Mouse (Mus musculus) layer of hippocampus, postnatal 25 days (tissue): Measurements from ENCODE around the gene Spsb1. TPM values are rescaled to one million over a fixed set of nuclear protein-coding genes. Genes with fewer than 3 reads are reported as not detected.

Experiments used
- DNase-seq, 2 experiments: peaks; one replicate each; pipeline ENCODE4 v3.0.0; 2022; ENCODE audit warnings: mixed read lengths in 2 of 2, low spot score in 1 of 2; ENCODE audit errors: extremely low spot score in 1 of 2
- total RNA-seq, 2 experiments: library from RNA; stranded (reverse); gene quantifications; 2 replicates each; pipeline ENCODE4 v1.2.3; 2021

Gene Spsb1
- total RNA-seq, 2 experiments from 2014 or later, result 23.8 to 25.5 TPM

GRCm38 (mm10) chr4:149986671-149987417 lies 32.0 kb upstream of the Spsb1 start:
- DNase-seq, result no peak

- DNase-seq, result no peak
Observed at GRCm38 (mm10) chr4:149983921-149984645, 29.2 kb upstream of the Spsb1 start.

DNA sequence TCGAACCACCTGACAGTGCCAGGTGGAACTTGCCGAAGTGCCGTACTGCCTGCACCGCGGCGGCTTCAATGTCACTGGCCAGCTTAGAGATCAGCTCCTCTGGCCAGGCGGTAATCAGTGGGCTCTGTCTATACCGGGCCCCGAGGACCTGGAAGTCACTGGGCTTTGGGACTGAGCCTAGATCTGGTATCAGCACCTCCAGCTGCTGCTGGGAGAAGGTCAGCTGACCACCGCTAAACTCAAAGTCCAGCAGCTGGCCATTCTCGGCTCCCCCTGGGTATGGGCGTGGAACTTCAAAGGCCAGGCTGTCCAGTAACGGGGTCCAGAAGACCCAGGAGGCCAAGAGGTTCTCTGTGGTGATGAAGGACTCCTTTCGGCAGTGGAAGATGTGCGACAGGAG lies 27.3 kb upstream of the Spsb1 start:
- no peak for DNase-seq

GRCm38 (mm10) chr4:149979819-149980308 lies 25.0 kb upstream of the Spsb1 start:
- DNase-seq, result peak; percentile 86 to 91

- DNase-seq, result no peak
Observed at GRCm38 (mm10) chr4:149978820-149979219, 24.0 kb upstream of the Spsb1 start.

DNA sequence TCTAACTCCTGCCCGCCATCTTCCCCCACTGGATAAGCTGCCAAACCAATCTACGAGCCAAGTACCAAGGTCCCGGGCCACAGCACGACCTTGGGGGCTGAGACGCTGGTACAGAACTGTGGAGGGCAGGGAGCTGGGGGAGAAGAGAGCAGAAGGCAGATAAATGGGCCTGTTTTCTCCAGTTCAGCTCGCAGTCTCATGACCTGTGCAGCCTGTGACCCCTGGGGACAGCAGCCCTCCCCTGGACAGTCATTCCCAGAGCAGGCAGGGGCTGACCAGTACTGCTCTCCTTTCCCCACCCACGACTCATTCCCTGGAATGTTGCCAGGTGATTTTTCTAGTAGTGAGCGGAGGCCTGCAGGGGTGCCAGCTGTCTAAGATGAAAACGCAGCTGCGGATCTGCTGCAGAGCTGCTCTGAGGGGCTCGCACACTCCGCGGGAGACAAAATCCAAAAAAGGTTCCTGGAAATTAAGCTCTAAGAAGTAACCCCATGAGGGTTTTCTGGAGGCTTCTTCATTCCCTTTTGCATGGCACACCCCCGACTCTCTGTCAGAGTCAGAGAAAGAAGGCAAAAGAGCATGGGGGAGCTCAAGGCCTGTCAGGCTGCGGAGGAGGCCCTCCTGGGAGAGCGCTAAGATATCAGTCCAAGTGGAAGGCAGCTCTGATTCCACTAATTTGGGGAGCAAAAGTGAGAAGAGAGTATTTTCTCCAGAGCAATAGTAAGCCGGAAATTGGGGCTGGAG lies 23.1 kb upstream of the Spsb1 start:
- no peak for DNase-seq

- no peak for DNase-seq
Observed at GRCm38 (mm10) chr4:149977181-149977580, 22.3 kb upstream of the Spsb1 start.

DNA sequence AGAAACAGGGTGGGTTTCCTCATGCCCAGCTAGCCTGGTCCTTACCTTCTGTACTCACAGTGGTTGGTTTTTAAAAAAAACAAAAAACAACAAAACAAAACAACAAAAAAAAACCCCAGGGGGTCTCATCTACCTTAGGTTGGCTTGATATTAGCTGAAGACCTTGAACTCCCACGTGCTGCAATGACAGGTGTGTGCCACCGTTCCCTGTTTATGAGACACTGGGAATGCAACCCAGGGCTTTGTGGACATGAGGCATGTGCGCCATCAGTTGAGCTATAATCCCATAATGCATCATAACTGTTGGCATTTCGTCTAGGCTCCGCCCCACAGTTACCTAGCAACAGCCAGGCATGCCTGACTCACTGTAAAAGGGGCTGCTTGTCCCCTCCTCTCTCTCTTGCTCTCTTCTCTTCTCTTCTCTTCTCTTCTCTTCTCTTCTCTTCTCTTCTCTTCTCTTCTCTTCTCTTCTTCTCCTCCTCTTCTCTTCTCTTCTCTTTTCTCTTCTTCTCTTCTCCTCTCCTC lies 20.9 kb upstream of the Spsb1 start:
- no peak for DNase-seq

DNA sequence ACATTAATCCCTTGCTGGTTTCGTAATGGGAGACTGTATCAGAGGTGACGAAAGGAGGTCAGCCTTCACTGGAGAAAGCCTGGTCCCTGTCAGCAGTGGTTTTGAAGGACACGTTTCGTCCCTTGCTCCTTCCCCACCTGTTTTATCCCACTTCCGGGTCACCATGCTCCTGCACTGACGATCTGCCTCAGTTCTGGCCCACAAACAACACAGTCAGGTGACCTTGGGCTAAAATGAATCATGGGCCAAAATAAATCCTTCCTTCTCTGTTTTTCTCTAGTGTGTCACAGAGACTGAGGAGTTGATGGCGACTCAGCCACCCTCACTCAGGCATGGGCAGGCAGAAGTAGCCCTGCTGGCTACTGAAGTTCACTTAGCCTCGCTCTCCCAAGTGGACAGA lies 20.4 kb upstream of the Spsb1 start:
- no peak for DNase-seq

DNA sequence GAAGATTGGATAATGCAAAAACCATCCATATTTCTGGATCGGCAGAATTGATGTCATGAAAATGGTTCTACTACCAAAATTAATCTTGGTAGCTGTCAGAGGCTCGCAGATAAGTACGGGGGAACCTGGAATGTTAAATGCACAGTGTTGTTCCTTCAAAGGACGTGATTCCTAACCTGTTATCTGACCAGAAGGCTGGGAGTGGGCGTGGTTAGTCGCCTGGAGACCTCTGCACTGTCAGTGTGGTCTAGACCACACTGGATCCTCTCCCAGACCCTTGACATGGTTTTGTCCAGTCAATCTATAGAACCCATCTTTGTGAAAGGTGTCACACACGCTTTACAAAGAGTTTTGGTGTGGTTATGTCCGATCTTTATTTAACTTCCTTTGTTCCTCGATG lies 16.6 kb upstream of the Spsb1 start:
- DNase-seq, result no peak

GRCm38 (mm10) chr4:149968526-149968925 lies 13.7 kb upstream of the Spsb1 start:
- no peak for DNase-seq

DNA sequence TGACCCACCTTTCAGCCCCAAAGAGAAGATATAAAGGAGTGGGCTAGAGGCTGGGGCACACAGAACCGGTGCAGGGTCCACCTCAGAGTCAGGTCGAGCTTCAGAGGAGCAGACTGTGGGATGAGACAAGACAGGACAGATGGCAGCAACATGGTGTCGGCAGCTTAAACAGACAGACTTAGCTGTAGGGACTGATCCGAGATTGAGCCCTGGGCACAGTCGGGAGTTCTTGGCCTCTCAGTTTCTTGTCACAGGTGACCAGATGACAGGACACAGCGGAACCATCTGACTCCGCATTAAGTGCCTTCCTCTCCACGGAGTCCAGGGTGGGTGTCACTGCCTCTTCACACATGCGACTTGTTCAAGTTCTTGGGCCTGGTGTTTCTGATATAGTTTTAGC lies 12.1 kb upstream of the Spsb1 start:
- DNase-seq, result no peak

GRCm38 (mm10) chr4:149966252-149966651 lies 11.4 kb upstream of the Spsb1 start:
- no peak for DNase-seq

DNA sequence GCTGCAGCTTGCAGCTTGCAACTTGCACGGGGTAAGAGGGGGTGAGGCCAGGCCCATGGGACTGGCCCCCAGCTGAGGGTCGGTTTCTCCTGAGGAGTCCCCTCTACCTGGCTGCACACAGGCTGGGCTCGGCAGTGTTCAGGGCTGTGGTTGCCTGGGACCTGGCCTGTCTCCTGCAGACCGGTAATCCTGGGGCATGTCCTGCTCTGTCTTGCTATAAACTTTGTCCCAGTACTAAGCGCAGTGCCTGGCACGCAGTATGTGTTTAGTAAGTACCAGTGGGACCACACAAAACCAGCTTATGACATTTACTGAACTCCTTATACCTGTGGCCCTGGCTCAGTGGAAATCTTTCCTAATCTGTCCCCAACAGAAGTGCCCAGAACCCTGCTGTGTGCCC lies 10.8 kb upstream of the Spsb1 start:
- no peak for DNase-seq

DNA sequence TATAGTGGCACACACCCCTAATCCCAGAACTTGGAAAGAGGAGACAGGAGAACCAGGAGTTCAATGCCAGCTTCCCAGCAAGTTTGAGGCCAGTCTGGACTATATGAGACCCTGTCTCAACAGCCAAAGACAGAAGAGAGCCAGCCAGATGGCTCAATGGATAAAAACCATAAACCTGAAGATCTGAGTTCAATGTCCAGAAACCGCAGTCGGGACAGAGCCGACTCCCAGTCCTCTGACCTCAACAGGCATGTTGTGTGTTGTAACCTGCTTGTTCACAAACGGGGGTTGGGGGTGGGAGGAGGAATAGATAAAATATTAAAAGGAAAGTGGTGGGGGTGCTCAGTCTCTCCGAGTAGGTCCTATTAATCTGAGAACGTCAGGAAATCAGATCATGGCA lies 10.4 kb upstream of the Spsb1 start:
- no peak for DNase-seq

DNA sequence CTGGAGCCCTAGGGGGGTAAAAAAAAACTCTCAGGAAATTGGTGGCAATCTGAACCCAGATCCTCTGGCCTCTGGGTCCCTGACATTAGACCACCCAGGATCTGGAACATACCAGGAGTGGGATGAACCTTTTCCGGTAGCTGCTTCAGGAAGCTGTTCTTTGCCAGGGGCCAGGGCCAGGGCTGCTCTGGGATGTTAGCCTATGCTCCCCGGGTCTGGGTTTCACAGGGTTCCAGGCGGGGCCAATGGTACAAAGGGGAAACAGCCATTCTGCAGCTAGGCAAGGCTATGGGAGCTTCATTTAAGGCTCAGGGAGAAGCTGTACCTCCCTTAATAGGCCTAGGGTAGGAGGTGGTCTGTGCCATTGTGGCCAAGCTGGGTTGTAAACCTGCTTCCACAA lies 9.9 kb upstream of the Spsb1 start:
- no peak for DNase-seq

GRCm38 (mm10) chr4:149964285-149964684 lies 9.4 kb upstream of the Spsb1 start:
- DNase-seq, result no peak

DNA sequence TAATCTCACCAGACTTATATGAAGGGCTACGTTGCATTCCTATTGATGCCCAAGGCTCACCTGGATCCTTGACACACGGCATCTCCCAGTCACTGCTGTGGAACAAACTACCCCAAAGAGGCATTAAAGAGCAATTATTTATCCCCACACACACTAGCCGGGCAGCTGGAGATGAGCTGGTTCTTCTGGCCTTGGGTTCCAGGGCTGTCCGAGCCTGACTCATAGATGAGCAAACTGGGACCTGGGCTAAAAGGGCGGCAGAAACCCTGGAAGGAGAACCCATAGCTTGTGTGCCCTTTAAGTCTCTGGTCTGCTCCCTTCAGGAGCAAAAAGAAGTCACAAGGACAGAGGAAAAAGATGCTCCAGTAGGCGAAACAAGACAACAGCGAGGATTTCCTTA lies 5.5 kb upstream of the Spsb1 start:
- DNase-seq, result no peak

DNA sequence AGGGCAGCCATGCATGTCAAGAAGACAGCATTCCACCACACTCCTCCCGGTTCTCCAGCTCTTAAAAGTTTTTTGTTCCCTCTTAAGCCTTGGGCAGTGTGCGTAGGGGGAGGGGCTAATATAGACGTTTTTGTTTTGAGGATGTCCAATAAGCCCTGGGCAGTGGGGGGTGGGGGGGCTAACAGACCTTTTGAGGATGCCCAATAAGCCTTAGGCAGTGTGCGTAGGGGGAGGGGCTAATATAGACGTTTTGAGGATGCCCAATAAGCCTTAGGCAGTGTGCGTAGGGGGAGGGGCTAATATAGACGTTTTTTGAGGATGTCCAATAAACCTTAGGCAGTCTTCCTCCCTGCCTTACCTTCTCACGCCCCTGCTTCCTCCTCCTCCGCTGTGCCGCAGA lies 5.0 kb upstream of the Spsb1 start:
- no peak for DNase-seq

DNA sequence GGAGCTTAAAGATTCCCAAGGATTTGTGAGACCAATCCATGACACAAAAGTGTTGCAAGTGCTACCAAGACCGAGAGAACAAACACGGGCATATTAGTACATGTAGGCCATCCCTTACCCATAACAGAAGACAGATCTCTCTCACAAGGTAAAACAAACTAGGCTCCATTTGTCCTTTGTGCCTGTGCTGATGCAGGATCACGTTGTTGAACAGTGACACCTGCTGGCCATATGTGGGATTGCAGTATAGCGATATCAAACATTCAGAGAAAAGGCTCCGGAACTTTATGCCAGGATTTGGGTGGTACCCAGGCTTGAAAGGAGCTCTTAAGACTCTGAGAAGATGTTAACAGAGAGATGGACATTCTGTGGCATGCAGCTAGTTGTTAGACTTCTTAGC lies 3.7 kb upstream of the Spsb1 start:
- DNase-seq, result peak; percentile 78 to 95

DNA sequence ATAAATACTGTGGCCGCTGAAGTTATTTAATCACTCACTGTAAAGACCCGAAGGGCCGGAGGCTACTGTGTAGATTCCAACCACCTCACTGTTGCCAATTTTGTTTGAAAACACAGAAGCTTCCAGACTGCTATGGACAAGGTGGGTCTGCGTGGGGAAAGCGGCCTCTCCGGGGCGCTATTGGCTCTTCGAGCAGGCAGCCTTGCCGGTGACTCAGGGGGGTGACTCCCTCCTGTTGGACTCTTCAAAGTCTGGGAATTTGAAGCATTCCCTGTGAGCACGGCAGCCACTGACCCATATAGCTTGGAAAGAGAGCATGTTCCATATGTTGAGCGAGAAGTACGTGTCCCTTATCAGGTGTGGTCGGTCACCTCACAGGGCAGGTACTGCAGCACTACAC lies 1.2 kb upstream of the Spsb1 start:
- DNase-seq, result no peak
